Mouse (Mus musculus): ENCODE measurements around the gene Akap11.

The Akap11 gene

DNA sequence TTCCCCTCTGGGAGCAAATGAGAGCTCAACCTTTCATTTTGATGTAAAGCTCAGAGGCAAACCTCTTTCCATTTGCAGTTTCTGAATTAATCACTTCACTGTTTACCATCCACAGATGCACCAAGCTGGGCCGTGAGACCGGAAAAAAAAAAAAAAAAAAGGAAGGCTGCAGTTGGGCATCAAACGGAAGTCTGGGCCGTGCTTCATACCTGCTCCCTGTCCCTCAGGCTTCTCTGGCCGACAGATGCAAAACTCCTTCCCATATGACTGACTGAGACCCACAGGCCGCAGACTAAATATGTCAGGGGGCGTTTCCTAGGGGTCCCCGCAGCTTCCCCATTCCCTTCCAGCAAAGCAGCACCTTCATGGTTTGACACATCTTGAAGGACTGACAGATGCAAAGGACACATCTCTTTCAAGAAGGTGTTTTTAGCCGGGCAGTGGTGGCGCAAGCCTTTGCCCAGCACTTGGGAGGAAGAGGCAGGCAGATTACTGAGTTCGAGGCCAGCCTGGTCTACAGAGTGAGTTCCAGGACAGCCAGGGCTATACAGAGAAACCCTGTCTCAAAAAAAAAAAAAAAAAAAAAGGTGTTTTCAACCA lies 87.7 kb downstream of the Akap11 start:
- DNase-seq (ENCODE audit: inconsistent ontology term), result no peak

DNA sequence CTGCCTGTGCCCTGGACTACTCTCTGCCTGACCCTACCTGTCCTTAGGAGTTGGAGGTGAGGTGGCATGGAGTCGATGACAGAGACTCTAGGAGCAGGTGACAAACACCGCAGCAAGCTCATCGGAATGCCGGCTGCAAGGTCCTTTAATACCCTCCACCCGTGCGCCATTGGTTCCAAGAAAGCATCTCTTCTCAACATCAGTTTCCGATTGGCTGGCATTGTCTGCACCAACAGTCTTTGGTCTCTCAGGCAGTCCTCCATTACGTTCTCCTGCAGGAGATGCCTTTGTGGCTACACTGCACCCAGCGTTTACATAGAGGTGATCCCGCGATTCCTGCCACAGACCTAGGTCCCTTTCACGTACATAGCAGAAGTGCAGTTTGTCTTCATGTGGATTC lies 88.6 kb downstream of the Akap11 start:
- no peak for DNase-seq (ENCODE audit: inconsistent ontology term)

- no peak for DNase-seq (ENCODE audit: inconsistent ontology term)
Measured at GRCm38 (mm10) chr14:78447542-78447941, 89.1 kb downstream of the Akap11 start.

Data from Muller cell, postnatal 12 days (primary cell).